Mouse (Mus musculus) heart, adult 2 months (tissue): ENCODE data around the gene Samd1.
"Not testable (repeated sequence)": the region's sequence is repeated elsewhere in the genome, so short reads cannot be mapped to it uniquely, and the experiment has no call there.

ENCODE experiments used
- CTCF ChIP-seq: fragments of 200-600 bp; IDR thresholded peaks from 2 replicates; pipeline ENCODE4 v1.8.1; 2022; ENCODE audit warnings: antibody characterized with exemption, mild to moderate bottlenecking, moderate library complexity
- POLR2A ChIP-seq: fragments of 200-500 bp; IDR thresholded peaks from 2 replicates; pipeline ENCODE4 v1.6.1; 2011; ENCODE audit warnings: mild to moderate bottlenecking, low read depth, low read length, control low read depth; ENCODE audit not compliant: insufficient read depth

DNA sequence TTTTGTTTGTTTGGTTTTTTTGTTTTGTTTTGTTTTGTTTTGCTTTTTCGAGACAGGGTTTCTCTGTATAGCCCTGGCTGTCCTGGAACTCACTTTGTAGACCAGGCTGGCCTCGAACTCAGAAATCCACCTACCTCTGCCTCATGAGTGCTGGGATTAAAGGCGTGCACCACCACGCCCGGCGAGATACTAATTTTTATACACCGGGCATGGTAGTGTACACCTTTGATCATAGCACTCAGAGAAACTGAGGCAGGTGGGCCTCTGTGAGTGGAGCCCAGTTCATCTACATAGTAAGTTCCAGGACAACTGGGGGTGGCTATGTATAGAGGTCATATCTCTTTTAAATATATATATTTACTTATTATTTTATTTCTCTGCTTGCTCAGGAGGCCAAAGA, 8.0 kb downstream of the Samd1 start:
- not testable (repeated sequence) for TF ChIP-seq POLR2A, CTCF
